Mouse (Mus musculus) layer of hippocampus, adult 18-20 months (tissue): ENCODE measurements around the gene Wdr44. TPM values are rescaled to one million over a fixed set of nuclear protein-coding genes. Genes with fewer than 3 reads are reported as not detected.
"Not testable (repeated sequence)": the region's sequence is repeated elsewhere in the genome, so short reads cannot be mapped to it uniquely, and the experiment has no call there.

Experiments
- DNase-seq, 2 experiments: peaks; one replicate each; pipeline ENCODE4 v3.0.0; 2022; ENCODE audit warnings: low spot score in 2 of 2
- long read RNA-seq: library from polyadenylated mRNA; stranded (forward); transcript quantifications from one replicate; pipeline ENCODE4 v2.0.0, GENCODE M21; 2021
- total RNA-seq, 2 experiments: library from RNA; stranded (reverse); gene quantifications; 2 replicates each; pipeline ENCODE4 v1.2.3; 2021

Gene Wdr44
- total RNA-seq: 10 to 100 TPM; 22.5 to 22.7 TPM
- long read RNA-seq, full-length matches to known transcripts: 20 of 30 reads
- long read RNA-seq, partial matches to known transcripts: 9 of 30 reads
- long read RNA-seq, other reads (novel, unspliced or antisense): 1 of 30 reads

GRCm38 (mm10) chrX:23692722-23693442 is at the start of gene Wdr44:
Gene Wdr44, plus strand, starts transcription at chrX:23693051.
- DNase-seq: peak; percentile 92 to 93

GRCm38 (mm10) chrX:23648371-23648770 is 44.5 kb upstream of the Wdr44 start:
- no peak for DNase-seq

- DNase-seq: no peak
Measured at GRCm38 (mm10) chrX:23662216-23662615, 30.6 kb upstream of the Wdr44 start.

- DNase-seq: no peak
Measured at GRCm38 (mm10) chrX:23673193-23673592, 19.7 kb upstream of the Wdr44 start.

GRCm38 (mm10) chrX:23675450-23675849 is 17.4 kb upstream of the Wdr44 start:
- DNase-seq: no peak

GRCm38 (mm10) chrX:23676583-23676982 is 16.3 kb upstream of the Wdr44 start:
- DNase-seq: no peak

GRCm38 (mm10) chrX:23677511-23677910 is 15.3 kb upstream of the Wdr44 start:
- DNase-seq: no peak

- DNase-seq: no peak
Measured at GRCm38 (mm10) chrX:23692336-23692721, 522 bp upstream of the Wdr44 start.

GRCm38 (mm10) chrX:23693443-23694400 is 871 bp downstream of the Wdr44 start:
- peak; percentile 9 to 27 for DNase-seq

GRCm38 (mm10) chrX:23694588-23694987 is 1.7 kb downstream of the Wdr44 start:
- no peak for DNase-seq

GRCm38 (mm10) chrX:23695109-23695508 is 2.3 kb downstream of the Wdr44 start:
- DNase-seq: no peak

- no peak for DNase-seq
Measured at GRCm38 (mm10) chrX:23697346-23697745, 4.5 kb downstream of the Wdr44 start.

- DNase-seq: no peak
Measured at GRCm38 (mm10) chrX:23699023-23699422, 6.2 kb downstream of the Wdr44 start.

- DNase-seq: no peak
Measured at GRCm38 (mm10) chrX:23717247-23717646, 24.4 kb downstream of the Wdr44 start.

GRCm38 (mm10) chrX:23727463-23727862 is 34.6 kb downstream of the Wdr44 start:
- DNase-seq: no peak

GRCm38 (mm10) chrX:23754671-23755070 is 61.8 kb downstream of the Wdr44 start:
- DNase-seq: no peak

- DNase-seq: no peak
Measured at GRCm38 (mm10) chrX:23767849-23768248, 75.0 kb downstream of the Wdr44 start.

- no peak for DNase-seq
Measured at GRCm38 (mm10) chrX:23807125-23807524, 114.3 kb downstream of the Wdr44 start.

GRCm38 (mm10) chrX:23810365-23810764 is 117.5 kb downstream of the Wdr44 start:
- DNase-seq: no peak

GRCm38 (mm10) chrX:23813287-23813686 is 120.4 kb downstream of the Wdr44 start:
- not testable (repeated sequence) for DNase-seq

- DNase-seq: not testable (repeated sequence)
Measured at GRCm38 (mm10) chrX:23822885-23823284, 130.0 kb downstream of the Wdr44 start.
